Mouse (Mus musculus): ENCODE measurements around the gene H2-T23. TPM values are rescaled to one million over a fixed set of nuclear protein-coding genes. Genes with fewer than 3 reads are reported as not detected.

The H2-T23 gene
- polyA plus RNA-seq, 1 experiment: 5.4 TPM

- no peak for TF ChIP-seq POLR2A (IDR thresholded peaks at IDR 0.05; ENCODE audit: borderline replicate concordance, extremely low read depth, insufficient read depth, insufficient read length, poor library complexity, severe bottlenecking)
- peak; percentile 92 for TF ChIP-seq CTCF (IDR thresholded peaks at IDR 0.05; ENCODE audit: borderline replicate concordance, extremely low read depth, insufficient read depth, insufficient read length)
These were observed 35.7 kb downstream of the H2-T23 start for GRCm38 (mm10) chr17:35996949-35997348.

GRCm38 (mm10) chr17:35994879-35995240 is 37.8 kb downstream of the H2-T23 start:
- no peak for TF ChIP-seq POLR2A (IDR thresholded peaks at IDR 0.05; ENCODE audit: borderline replicate concordance, extremely low read depth, insufficient read depth, insufficient read length, poor library complexity, severe bottlenecking)
- no peak for TF ChIP-seq CTCF (IDR thresholded peaks at IDR 0.05; ENCODE audit: borderline replicate concordance, extremely low read depth, insufficient read depth, insufficient read length)
- DNase-seq (ENCODE audit: low read depth): peak; percentile 25

More at GRCm38 (mm10) chr17:35996949-35997348, 35.7 kb downstream of the H2-T23 start:
- DNase-seq (ENCODE audit: low read depth): peak; percentile 96

- TF ChIP-seq CTCF (IDR thresholded peaks at IDR 0.05; ENCODE audit: borderline replicate concordance, extremely low read depth, insufficient read depth, insufficient read length) (no peak), POLR2A (IDR thresholded peaks at IDR 0.05; ENCODE audit: borderline replicate concordance, extremely low read depth, insufficient read depth, insufficient read length, poor library complexity, severe bottlenecking) (peak; percentile 36; the same call in 1 of the 2 replicates)
- DNase-seq (ENCODE audit: low read depth): peak; percentile 95
These were observed 38.3 kb downstream of the H2-T23 start for GRCm38 (mm10) chr17:35994175-35994878.

GRCm38 (mm10) chr17:35993675-35994074 is 39.0 kb downstream of the H2-T23 start:
- DNase-seq (ENCODE audit: low read depth): peak; percentile 91
- TF ChIP-seq POLR2A (IDR thresholded peaks at IDR 0.05; ENCODE audit: borderline replicate concordance, extremely low read depth, insufficient read depth, insufficient read length, poor library complexity, severe bottlenecking) (no peak), CTCF (IDR thresholded peaks at IDR 0.05; ENCODE audit: borderline replicate concordance, extremely low read depth, insufficient read depth, insufficient read length) (peak; percentile 99)

GRCm38 (mm10) chr17:35991781-35992180 is 40.9 kb downstream of the H2-T23 start:
- no peak for DNase-seq (ENCODE audit: low read depth)
- TF ChIP-seq POLR2A (IDR thresholded peaks at IDR 0.05; ENCODE audit: borderline replicate concordance, extremely low read depth, insufficient read depth, insufficient read length, poor library complexity, severe bottlenecking): no peak

GRCm38 (mm10) chr17:35981776-35982175 is 50.9 kb downstream of the H2-T23 start:
- TF ChIP-seq POLR2A (IDR thresholded peaks at IDR 0.05; ENCODE audit: borderline replicate concordance, extremely low read depth, insufficient read depth, insufficient read length, poor library complexity, severe bottlenecking): no peak
- TF ChIP-seq CTCF (IDR thresholded peaks at IDR 0.05; ENCODE audit: borderline replicate concordance, extremely low read depth, insufficient read depth, insufficient read length): no peak
- DNase-seq (ENCODE audit: low read depth): no peak

GRCm38 (mm10) chr17:35980363-35980754 is 52.3 kb downstream of the H2-T23 start:
- TF ChIP-seq CTCF (IDR thresholded peaks at IDR 0.05; ENCODE audit: borderline replicate concordance, extremely low read depth, insufficient read depth, insufficient read length) (no peak), POLR2A (IDR thresholded peaks at IDR 0.05; ENCODE audit: borderline replicate concordance, extremely low read depth, insufficient read depth, insufficient read length, poor library complexity, severe bottlenecking) (no peak)

More at GRCm38 (mm10) chr17:35980363-35980754, 52.3 kb downstream of the H2-T23 start:
- peak; percentile 63 for DNase-seq (ENCODE audit: low read depth)

Other genes with a start within 250 kb of the H2-T23 start
- gene Ier3, start 211.2 kb downstream of the H2-T23 start, polyA plus RNA-seq (2012; rRNA removed): 4.8 and 5.1 TPM in 2 replicates
- 87.1 and 101 TPM in 2 replicates for gene Flot1, start 209.6 kb downstream of the H2-T23 start, polyA plus RNA-seq (2012; rRNA removed)
- 3,347 and 3,555 TPM in 2 replicates for gene Tubb5, start 194.5 kb downstream of the H2-T23 start, polyA plus RNA-seq (2012; rRNA removed)
- 18.8 and 23.7 TPM in 2 replicates for gene Mdc1, start 191.3 kb downstream of the H2-T23 start, polyA plus RNA-seq (2012; rRNA removed)
- gene Nrm, start 171.5 kb downstream of the H2-T23 start, polyA plus RNA-seq (2012; rRNA removed): 26.9 and 38.3 TPM in 2 replicates
- gene Ppp1r18, start 167.3 kb downstream of the H2-T23 start, polyA plus RNA-seq (2012; rRNA removed): 46.9 and 48.9 TPM in 2 replicates
- 66.0 and 71.9 TPM in 2 replicates for gene Dhx16, start 153.0 kb downstream of the H2-T23 start, polyA plus RNA-seq (2012; rRNA removed)
- gene 2310061I04Rik, start 135.4 kb downstream of the H2-T23 start, polyA plus RNA-seq (2012; rRNA removed): 83.5 and 92.4 TPM in 2 replicates
- 638 and 656 TPM in 2 replicates for gene Atat1, start 122.8 kb downstream of the H2-T23 start, polyA plus RNA-seq (2012; rRNA removed)
- 43.9 and 51.4 TPM in 2 replicates for gene Mrps18b, start 116.5 kb downstream of the H2-T23 start, polyA plus RNA-seq (2012; rRNA removed)
- gene Ppp1r10, start 116.4 kb downstream of the H2-T23 start, polyA plus RNA-seq (2012; rRNA removed): 52.8 and 60.8 TPM in 2 replicates
- 78.3 and 89.3 TPM in 2 replicates for gene Abcf1, start 63.1 kb downstream of the H2-T23 start, polyA plus RNA-seq (2012; rRNA removed)
- gene Gnl1, start 53.0 kb downstream of the H2-T23 start, polyA plus RNA-seq (2012; rRNA removed): 31.2 and 52.4 TPM in 2 replicates
- gene Prr3, start 52.6 kb downstream of the H2-T23 start, polyA plus RNA-seq (2012; rRNA removed): 72.1 and 81.6 TPM in 2 replicates
- gene H2-T24, start 12.3 kb downstream of the H2-T23 start, polyA plus RNA-seq (2012; rRNA removed): 0.08 and 0.19 TPM in 2 replicates
- 6.5 and 8.0 TPM in 2 replicates for gene H2-T22, start 9.9 kb upstream of the H2-T23 start, polyA plus RNA-seq (2012; rRNA removed)
- gene Gm6034, start 10.1 kb upstream of the H2-T23 start, polyA plus RNA-seq (2012; rRNA removed): not detected in 2 replicates
- 0.06 TPM in 1 of 2 replicates, not detected in the other for gene Gm11127, start 25.5 kb upstream of the H2-T23 start, polyA plus RNA-seq (2012; rRNA removed)
- not detected in 2 replicates for gene Gm19684, start 88.8 kb upstream of the H2-T23 start, polyA plus RNA-seq (2012; rRNA removed)
- gene Gm7030, start 96.6 kb upstream of the H2-T23 start, polyA plus RNA-seq (2012; rRNA removed): not detected in 2 replicates
- 0.16 TPM in 1 of 2 replicates, not detected in the other for gene Gm8909, start 135.7 kb upstream of the H2-T23 start, polyA plus RNA-seq (2012; rRNA removed)
- gene H2-T3, start 157.4 kb upstream of the H2-T23 start, polyA plus RNA-seq (2012; rRNA removed): not detected in 2 replicates
- gene Rpp21, start 225.2 kb upstream of the H2-T23 start, polyA plus RNA-seq (2012; rRNA removed): 76.1 and 111 TPM in 2 replicates
- gene Trim39, start 239.4 kb upstream of the H2-T23 start, polyA plus RNA-seq (2012; rRNA removed): 45.9 and 47.9 TPM in 2 replicates